10 mouse cellular contexts compared by ENCODE assay signal in genomic region chr11:105953402-105953801, GRCm38 (mm10). TPM values are rescaled to one million over a fixed set of nuclear protein-coding genes. Genes with fewer than 3 reads are reported as not detected.
DNase-seq lines count a peak whose midpoint lies in the region; ATAC-seq and TF ChIP-seq lines count a peak whose summit lies in the region.
"Had no signal": no experiment of that assay in that cellular context is flagged by ENCODE, and none has a peak within 500 bp of the region (broad histone marks: within the 10 kb centered on the region; RNA-seq: fewer than 3 reads in every experiment).

No protein-coding gene starts in this region.

- H3K4me2 ChIP-seq in intestine, embryonic 15.5 days (replicated peaks): no peak overlapping the region
- no peak overlapping the region for H3K4me2 ChIP-seq in intestine, embryonic 16.5 days (ENCODE audit: low read depth, low read length)
- H3K4me2 ChIP-seq in forebrain, embryonic 12.5 days: no peak overlapping the region
- H3K4me2 ChIP-seq: limb, embryonic 15.5 days had no signal

- peak; percentile 87 to 93 for DNase-seq in adrenal gland, adult (ENCODE audit: inconsistent age in 2 of 2, low spot score in 1 of 2)
- DNase-seq in heart, adult 2 months: peak; percentile 61 to 76
- peak; percentile 74 for DNase-seq in lung, postnatal 36 days
- DNase-seq in retina, embryonic 14.5 days (ENCODE audit: low spot score): no peak
- DNase-seq in frontal cortex, postnatal 36 days (ENCODE audit: low spot score in 2 of 2): no peak

- peak; percentile 46; the same call in 1 of the 2 replicates for TF ChIP-seq POLR2A in heart, adult 2 months (IDR thresholded peaks at IDR 0.05; ENCODE audit: insufficient read depth, low read depth, low read length)

- H3K36me3 ChIP-seq in intestine, embryonic 15.5 days: no peaks in the 10 kb centered on the region
- H3K36me3 ChIP-seq in intestine, embryonic 16.5 days (ENCODE audit: control insufficient read depth, insufficient read depth, low read length): no peaks in the 10 kb centered on the region
- no peaks in the 10 kb centered on the region for H3K36me3 ChIP-seq in heart, adult 2 months (ENCODE audit: control insufficient read depth, insufficient read depth, low read length)
- H3K36me3 ChIP-seq in forebrain, embryonic 12.5 days (replicated peaks): no peaks in the 10 kb centered on the region
- H3K36me3 ChIP-seq: limb, embryonic 15.5 days had no signal

- 0 out of 2 replicates have a peak, but pooled peaks cover 3% of the 10 kb centered on the region for H3K4me1 ChIP-seq in intestine, embryonic 15.5 days (replicated peaks)
- no peaks in the 10 kb centered on the region for H3K4me1 ChIP-seq in intestine, embryonic 16.5 days (ENCODE audit: control insufficient read depth, insufficient read depth, low read length)
- H3K4me1 ChIP-seq in heart, adult 2 months (ENCODE audit: control insufficient read depth, insufficient read depth, low read length): peaks cover 14% of the 10 kb centered on the region
- H3K4me1 ChIP-seq in forebrain, embryonic 12.5 days: no peaks in the 10 kb centered on the region

- H3K27me3 ChIP-seq in intestine, embryonic 15.5 days (replicated peaks): no peaks in the 10 kb centered on the region
- no peaks in the 10 kb centered on the region for H3K27me3 ChIP-seq in intestine, embryonic 16.5 days (replicated peaks; ENCODE audit: control insufficient read depth, insufficient read depth, low read length)
- H3K27me3 ChIP-seq in heart, adult 2 months (ENCODE audit: control insufficient read depth, insufficient read depth, low read length): no peaks in the 10 kb centered on the region
- H3K27me3 ChIP-seq in forebrain, embryonic 12.5 days: 0 out of 2 replicates have a peak, but pooled peaks cover 2% of the 10 kb centered on the region
- H3K27me3 ChIP-seq: limb, embryonic 15.5 days had no signal

- no peak for TF ChIP-seq CTCF in heart, adult 2 months (IDR thresholded peaks at IDR 0.05)

- ATAC-seq in intestine, embryonic 15.5 days: peak; percentile 16; the same call in 1 of the 2 replicates
- ATAC-seq in intestine, embryonic 16.5 days: no peak
- ATAC-seq in forebrain, embryonic 12.5 days (ENCODE audit: low FRiP score): no peak
- ATAC-seq: midbrain, embryonic 16.5 days had no signal

- peak; percentile 67; the same call in 1 of the 2 replicates for TF ChIP-seq EP300 in heart, adult 2 months (IDR thresholded peaks at IDR 0.05; ENCODE audit: insufficient read depth, low read depth, low read length)

- no peaks in the 10 kb centered on the region for H3K79me2 ChIP-seq in heart, adult 2 months (replicated peaks; ENCODE audit: control insufficient read depth, insufficient read depth, low read length)

- no peaks in the 10 kb centered on the region for H3K9me3 ChIP-seq in intestine, embryonic 15.5 days
- H3K9me3 ChIP-seq in intestine, embryonic 16.5 days (ENCODE audit: control insufficient read depth, low read length): no peaks in the 10 kb centered on the region
- no peaks in the 10 kb centered on the region for H3K9me3 ChIP-seq in forebrain, embryonic 12.5 days
- H3K9me3 ChIP-seq: limb, embryonic 15.5 days had no signal

- no peak overlapping the region for H3K4me3 ChIP-seq in intestine, embryonic 15.5 days (replicated peaks)
- H3K4me3 ChIP-seq in intestine, embryonic 16.5 days (ENCODE audit: low read length): no peak overlapping the region
- no peak overlapping the region for H3K4me3 ChIP-seq in heart, adult 2 months
- no peak overlapping the region for H3K4me3 ChIP-seq in forebrain, embryonic 12.5 days (replicated peaks)
- H3K4me3 ChIP-seq: limb, embryonic 15.5 days had no signal

- H3K9ac ChIP-seq in intestine, embryonic 15.5 days: no peak overlapping the region
- H3K9ac ChIP-seq in intestine, embryonic 16.5 days (ENCODE audit: low read depth, low read length): no peak overlapping the region
- no peak overlapping the region for H3K9ac ChIP-seq in heart, adult 2 months (ENCODE audit: low read depth, low read length)
- no peak overlapping the region for H3K9ac ChIP-seq in forebrain, embryonic 12.5 days
- H3K9ac ChIP-seq: limb, embryonic 15.5 days had no signal

- intact Hi-C loops in heart, adult 2 months (cut with DNase I): no loop called here

- 72% methylated on average over 6 of the region's 6 CpGs for WGBS in intestine, embryonic 15.5 days
- WGBS in intestine, embryonic 16.5 days: 65% methylated on average over 6 of the region's 6 CpGs
- WGBS in heart, adult 2 months: 39% methylated on average over 6 of the region's 6 CpGs
- WGBS in forebrain, embryonic 12.5 days: 71% methylated on average over 6 of the region's 6 CpGs

- no peak overlapping the region for H3K27ac ChIP-seq in intestine, embryonic 15.5 days
- no peak overlapping the region for H3K27ac ChIP-seq in intestine, embryonic 16.5 days (ENCODE audit: low read length)
- peak overlapping the region; percentile 33; the same call in 1 of the 2 replicates for H3K27ac ChIP-seq in heart, adult 2 months
- H3K27ac ChIP-seq in forebrain, embryonic 12.5 days: no peak overlapping the region
- H3K27ac ChIP-seq: limb, embryonic 15.5 days had no signal

RNA-seq across cellular contexts. Expression of gene Cyb561, which starts 0.3 kb away (rescaled TPM):
- polyA plus RNA-seq in intestine, embryonic 15.5 days (2015; fragmentation: Nextera tagmentation; extraction: Ambion mirVana): 44.0 and 45.5 TPM in 2 replicates
- 43.9 and 46.5 TPM in 2 replicates for polyA plus RNA-seq in intestine, embryonic 16.5 days (2015; fragmentation: Nextera tagmentation; extraction: Ambion mirVana)
- 1 to 10 TPM; 8.2 to 8.5 TPM for total RNA-seq in heart, adult 2 months (2021)
- polyA plus RNA-seq in heart, adult 2 months (2012; rRNA removed): 17.0 and 17.6 TPM in 2 replicates
- 13.2 and 14.6 TPM in 2 replicates for polyA plus RNA-seq in forebrain, embryonic 12.5 days (2016; fragmentation: Nextera tagmentation; extraction: Ambion mirVana)

RNA-seq across cellular contexts. Expression of gene Ace, which starts 14.3 kb away (rescaled TPM):
- polyA plus RNA-seq in intestine, embryonic 15.5 days (2015; fragmentation: Nextera tagmentation; extraction: Ambion mirVana): 6.9 and 11.1 TPM in 2 replicates
- polyA plus RNA-seq in intestine, embryonic 16.5 days (2015; fragmentation: Nextera tagmentation; extraction: Ambion mirVana): 18.6 and 41.2 TPM in 2 replicates
- 10 to 100 TPM; 18.8 to 23.7 TPM for total RNA-seq in heart, adult 2 months (2021)
- polyA plus RNA-seq in heart, adult 2 months (2012; rRNA removed): 34.4 and 42.1 TPM in 2 replicates
- 0.60 and 0.78 TPM in 2 replicates for polyA plus RNA-seq in forebrain, embryonic 12.5 days (2016; fragmentation: Nextera tagmentation; extraction: Ambion mirVana)

RNA-seq across cellular contexts. Expression of gene Ace3, which starts 41.1 kb away (rescaled TPM):
- not detected in 2 replicates for polyA plus RNA-seq in intestine, embryonic 15.5 days (2015; fragmentation: Nextera tagmentation; extraction: Ambion mirVana)
- polyA plus RNA-seq in intestine, embryonic 16.5 days (2015; fragmentation: Nextera tagmentation; extraction: Ambion mirVana): 0.07 TPM in 1 of 2 replicates, not detected in the other
- not detected for total RNA-seq in heart, adult 2 months (2021)
- polyA plus RNA-seq in heart, adult 2 months (2012; rRNA removed): not detected in 2 replicates
- polyA plus RNA-seq in forebrain, embryonic 12.5 days (2016; fragmentation: Nextera tagmentation; extraction: Ambion mirVana): not detected in 2 replicates
- polyA plus RNA-seq: limb, embryonic 15.5 days; midbrain, embryonic 16.5 days had no signal

RNA-seq across cellular contexts. Expression of gene Kcnh6, which starts 54.5 kb away (rescaled TPM):
- polyA plus RNA-seq in intestine, embryonic 15.5 days (2015; fragmentation: Nextera tagmentation; extraction: Ambion mirVana): 2.2 and 2.5 TPM in 2 replicates
- 2.1 and 2.6 TPM in 2 replicates for polyA plus RNA-seq in intestine, embryonic 16.5 days (2015; fragmentation: Nextera tagmentation; extraction: Ambion mirVana)
- total RNA-seq in heart, adult 2 months (2021): not detected
- 0.26 and 0.39 TPM in 2 replicates for polyA plus RNA-seq in heart, adult 2 months (2012; rRNA removed)
- polyA plus RNA-seq in forebrain, embryonic 12.5 days (2016; fragmentation: Nextera tagmentation; extraction: Ambion mirVana): 0.36 and 0.64 TPM in 2 replicates

Comparison
In these comparisons a context has a peak if more than half of its experiments do, and no peak if none do; other contexts are left out.
1. DNase-seq: peak in adrenal gland, adult (2 of 2), heart, adult 2 months (2 of 2) and lung, postnatal 36 days (single experiment); none in retina, embryonic 14.5 days (single experiment) and frontal cortex, postnatal 36 days (0 of 2).